Mouse (Mus musculus) kidney, postnatal 10 days (tissue): ENCODE data around the gene Sh3d19.
"Not testable (repeated sequence)": the region's sequence is repeated elsewhere in the genome, so short reads cannot be mapped to it uniquely, and the experiment has no call there.

Source experiments
- DNase-seq: peaks from one replicate; pipeline ENCODE4 v3.0.0; 2021; ENCODE audit warnings: mixed read lengths

The Sh3d19 gene

DNA sequence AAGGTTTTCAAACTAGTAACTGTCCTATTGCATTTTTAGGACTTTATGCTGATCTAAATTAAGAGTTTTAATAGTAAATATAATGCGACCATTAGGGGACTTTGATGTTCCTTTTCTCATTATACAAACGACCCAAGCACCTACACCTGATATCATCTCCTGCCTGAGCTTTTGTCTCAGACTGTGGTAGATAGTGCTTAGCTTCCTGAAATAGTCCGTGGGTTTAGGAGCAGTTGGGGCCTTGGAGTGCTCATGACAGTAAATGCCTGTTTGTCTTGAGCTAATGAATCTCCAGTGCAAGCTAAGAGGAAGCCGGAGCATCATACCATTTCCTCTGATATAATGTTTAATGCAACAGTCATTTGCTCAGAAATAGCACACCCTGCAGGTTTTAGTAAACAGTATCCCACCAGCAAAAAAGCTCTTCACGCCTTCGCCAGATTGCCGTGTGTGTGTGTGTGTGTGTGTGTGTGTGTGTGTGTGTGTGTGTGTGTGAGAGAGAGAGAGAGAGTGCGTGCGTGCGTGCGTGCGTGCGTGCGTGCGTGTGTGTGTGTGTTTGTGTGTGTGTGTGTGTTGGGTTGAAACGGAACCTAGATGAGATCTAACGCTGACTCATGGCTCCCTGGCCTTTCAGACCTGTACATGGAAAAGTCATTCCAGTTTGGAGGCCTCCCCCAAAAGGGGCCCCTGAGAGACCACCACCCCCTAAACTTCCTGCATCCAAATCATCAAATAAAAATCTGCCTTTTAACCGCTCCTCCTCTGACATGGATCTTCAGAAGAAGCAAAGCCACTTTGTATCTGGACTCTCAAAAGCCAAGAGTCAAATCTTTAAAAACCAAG is 132.8 kb downstream of the Sh3d19 start:
- DNase-seq: peak; percentile 8

- DNase-seq: not testable (repeated sequence)
These were observed 133.5 kb downstream of the Sh3d19 start for GRCm38 (mm10) chr3:86104433-86104832.

- DNase-seq: no peak
These were observed 134.0 kb downstream of the Sh3d19 start for GRCm38 (mm10) chr3:86104909-86105308.

DNA sequence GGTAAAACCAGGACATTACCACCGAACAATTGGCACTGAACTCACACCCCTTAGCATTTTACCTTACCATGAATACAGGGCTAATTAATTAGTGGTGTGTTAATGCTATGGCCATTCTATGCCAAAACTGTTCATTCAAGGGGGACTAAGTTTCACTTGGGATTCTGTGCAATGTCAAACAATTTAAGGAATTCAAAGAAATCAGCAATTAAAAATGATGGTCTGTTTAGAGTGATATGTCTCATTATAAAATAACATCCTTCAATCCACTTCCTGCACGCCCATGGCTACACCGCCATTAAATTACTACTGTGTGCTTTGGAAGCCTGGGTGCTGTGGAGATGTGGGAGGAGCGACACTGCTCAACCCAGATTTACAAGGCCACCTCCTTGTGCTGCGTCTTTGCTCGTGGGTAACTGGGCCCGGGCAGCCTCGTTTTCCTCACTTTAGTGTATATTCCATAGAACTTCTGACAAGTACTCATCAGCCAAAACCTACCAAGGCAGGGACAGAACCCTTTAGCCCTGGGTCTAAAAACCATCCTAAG is 135.2 kb downstream of the Sh3d19 start:
- DNase-seq: no peak

DNA sequence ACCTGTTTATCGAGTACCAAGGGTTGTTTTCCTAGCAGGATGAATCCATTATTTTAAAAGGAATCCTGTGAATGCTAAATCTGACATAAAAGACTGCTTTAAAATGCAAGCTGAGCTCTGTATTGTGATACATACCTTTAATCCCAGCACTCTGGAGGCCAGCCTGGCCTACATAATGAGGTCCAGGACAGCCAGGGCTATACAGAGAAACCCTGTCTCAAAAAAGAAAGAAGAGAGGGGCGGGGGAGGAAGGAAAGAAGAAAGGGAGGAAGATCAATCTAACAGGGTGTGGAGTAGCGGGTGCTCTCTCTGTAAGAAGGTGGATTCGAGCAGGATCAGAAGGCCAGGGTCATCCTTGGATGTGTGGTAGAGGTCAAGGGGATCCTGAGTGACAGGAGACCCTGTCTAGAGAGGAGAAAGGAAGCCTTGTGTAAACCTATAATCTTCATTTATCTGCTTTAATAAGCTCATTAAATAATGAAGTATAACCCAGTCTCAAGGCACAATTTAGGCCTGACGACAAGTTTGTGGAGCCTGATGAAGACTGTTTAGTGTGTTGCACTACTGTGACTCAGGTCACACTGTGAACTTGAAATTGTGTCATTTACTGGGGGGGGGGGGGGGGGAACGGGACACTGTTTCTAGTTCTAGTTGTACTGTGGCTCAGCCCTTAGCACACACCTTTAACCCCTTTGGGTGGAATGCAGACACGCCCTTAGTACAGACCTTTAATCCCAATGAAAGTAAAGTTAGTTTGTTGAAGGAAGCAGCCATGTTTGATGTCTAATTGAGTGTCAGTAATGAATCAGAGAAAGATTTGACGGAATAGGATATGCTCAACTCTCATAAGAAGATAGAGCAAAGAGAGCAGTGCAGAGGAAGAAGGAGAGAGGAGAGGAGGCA is 137.0 kb downstream of the Sh3d19 start:
- no peak for DNase-seq

- no peak for DNase-seq
These were observed 137.7 kb downstream of the Sh3d19 start for GRCm38 (mm10) chr3:86108576-86108975.

DNA sequence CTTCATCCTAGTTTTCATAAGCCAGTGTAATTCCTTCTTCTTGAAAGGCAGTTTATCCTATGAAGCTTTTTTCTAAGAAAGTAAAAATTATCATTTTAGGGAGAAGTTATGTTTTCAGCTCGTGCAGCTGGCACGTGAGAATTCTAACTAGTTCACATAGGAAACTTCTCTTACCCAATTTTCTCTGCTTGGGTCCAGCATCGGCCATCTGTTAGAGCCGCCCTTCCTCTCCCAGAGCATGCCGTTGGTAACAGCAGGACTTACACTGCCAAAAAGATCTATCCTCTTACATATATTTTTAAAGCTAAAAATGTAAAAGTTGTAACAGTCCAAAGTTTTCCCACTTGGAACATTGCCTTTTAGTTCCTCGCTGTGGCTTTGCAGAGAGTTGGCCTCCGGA is 138.2 kb downstream of the Sh3d19 start:
- no peak for DNase-seq

GRCm38 (mm10) chr3:86110077-86110476 is 139.2 kb downstream of the Sh3d19 start:
- DNase-seq: peak; percentile 62

DNA sequence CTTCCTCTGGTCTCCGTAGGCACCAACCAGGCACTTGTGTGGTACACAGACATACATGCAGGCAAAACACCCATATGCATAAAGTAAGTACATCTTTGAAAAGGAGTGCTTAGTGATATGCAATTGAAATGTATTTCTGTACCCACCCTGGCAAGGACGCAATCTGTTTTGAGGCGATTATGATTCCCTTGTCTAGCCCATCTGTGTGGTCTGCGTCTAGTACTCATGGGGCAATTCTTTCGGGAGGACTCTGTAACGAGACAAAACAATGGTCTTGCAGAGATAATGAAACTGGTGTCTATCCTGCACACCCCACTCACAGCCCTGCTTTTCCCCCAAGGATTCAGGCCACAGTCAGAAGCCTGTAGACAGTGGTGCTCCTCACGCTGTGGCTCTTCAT is 141.9 kb downstream of the Sh3d19 start:
- DNase-seq: no peak

GRCm38 (mm10) chr3:86114659-86115338 is 143.9 kb downstream of the Sh3d19 start:
- peak; percentile 53 for DNase-seq

- no peak for DNase-seq
These were observed 146.0 kb downstream of the Sh3d19 start for GRCm38 (mm10) chr3:86116951-86117350.

GRCm38 (mm10) chr3:86119237-86119932 is 148.5 kb downstream of the Sh3d19 start:
- no peak for DNase-seq

DNA sequence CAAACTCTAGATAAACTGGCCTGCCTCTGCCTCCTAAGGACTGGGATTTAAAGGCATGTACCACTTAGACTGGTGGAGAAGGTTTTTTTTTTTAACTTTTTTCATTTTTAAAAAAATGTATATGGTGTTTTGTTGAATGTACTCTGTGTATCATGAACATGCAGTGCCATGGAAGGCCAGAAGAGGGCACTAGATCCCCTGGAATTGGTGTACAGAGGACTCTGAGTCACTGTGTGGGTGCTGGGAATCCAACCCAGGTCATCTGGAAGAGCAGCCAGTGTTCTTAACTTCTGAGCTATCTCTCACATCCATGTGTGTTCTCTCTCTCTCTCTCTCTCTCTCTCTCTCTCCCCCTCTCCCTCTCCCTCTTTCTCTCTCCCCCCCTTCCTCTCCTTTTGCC is 151.2 kb downstream of the Sh3d19 start:
- no peak for DNase-seq

DNA sequence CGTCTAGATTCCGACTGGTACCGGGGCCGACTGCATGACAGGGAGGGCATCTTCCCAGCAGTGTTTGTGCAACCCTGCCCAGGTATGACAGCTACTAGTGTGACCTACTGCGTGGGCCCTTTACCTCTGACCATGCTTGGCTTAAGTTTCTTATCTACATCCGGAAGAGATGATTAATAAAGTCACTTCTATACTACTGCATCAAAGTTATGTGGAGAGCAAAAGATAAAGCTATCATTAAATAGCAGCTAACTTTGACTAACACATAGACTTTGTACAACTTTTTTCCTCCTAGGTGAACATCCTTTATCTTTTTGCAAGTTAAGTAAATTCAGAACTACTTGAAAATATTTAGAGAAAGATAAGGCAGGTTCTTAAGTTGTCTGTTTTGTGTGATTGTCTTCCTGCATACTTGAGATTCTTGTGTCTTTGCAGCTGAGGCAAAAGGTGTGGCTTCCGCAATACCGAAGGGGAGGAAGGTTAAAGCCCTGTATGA is 152.4 kb downstream of the Sh3d19 start:
- no peak for DNase-seq

GRCm38 (mm10) chr3:86129757-86130156 is 158.8 kb downstream of the Sh3d19 start:
- DNase-seq: peak; percentile 78

DNA sequence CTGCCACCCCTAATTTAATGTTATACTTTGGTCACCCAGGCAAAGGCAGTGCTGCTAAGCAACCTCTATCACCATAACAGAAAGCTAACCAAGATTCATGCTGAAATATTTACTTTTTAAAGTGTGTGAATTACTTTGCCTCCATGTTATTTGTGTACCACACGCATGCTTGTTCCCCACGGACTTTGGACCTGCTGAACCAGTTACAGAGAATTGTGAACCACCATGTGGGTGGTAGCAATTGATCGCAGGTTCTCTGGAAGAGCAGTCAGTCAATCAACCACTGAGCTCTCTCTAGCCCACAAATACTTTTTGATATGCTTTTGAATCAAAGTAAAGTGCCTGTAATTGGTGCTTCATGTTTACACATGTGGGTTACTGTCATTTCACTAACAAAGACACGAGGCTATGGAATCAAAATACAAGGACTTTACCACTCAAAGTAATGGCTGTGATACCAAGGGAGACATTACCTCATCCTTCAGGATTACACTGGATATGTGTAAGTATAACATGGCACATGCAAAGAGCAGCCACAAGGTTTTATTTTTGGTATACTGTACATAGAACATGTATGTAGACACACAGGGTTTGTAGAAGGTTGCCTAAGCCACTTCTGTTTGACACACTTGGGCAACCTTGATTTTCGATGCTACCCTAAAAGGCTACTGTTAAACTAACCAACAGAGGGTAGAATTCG is 164.2 kb downstream of the Sh3d19 start:
- no peak for DNase-seq

DNA sequence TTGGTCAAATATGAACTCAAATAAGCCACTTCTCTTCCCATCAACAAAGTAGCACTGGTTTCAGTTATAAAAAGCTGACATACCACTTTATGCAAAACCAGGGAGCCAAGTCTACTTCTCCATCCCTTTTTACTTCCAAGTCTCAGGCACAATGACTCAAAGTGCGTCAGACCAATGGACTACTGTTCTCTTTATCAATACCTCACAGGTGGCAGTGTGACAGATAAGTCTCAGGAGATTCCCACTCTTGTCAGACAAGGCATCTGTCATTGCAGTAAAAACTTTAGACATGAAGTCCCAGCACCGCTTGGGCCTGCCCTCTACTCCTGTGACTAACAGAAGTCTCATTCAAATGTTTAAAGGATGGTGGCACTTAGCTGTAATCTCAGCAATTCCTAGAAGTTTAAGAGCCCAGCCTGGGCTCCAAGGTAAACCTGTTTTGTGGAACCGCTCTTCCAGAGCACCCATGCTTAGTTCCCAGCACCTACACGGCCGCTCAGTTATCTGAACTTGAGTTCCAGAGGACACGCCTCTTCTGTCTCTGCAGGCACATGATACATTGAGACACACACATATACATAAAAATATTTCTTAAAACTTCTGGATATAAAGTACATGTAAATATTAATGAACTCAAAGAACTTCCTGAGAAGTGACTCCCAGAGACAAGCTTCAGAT is 165.1 kb downstream of the Sh3d19 start:
- DNase-seq: no peak

DNA sequence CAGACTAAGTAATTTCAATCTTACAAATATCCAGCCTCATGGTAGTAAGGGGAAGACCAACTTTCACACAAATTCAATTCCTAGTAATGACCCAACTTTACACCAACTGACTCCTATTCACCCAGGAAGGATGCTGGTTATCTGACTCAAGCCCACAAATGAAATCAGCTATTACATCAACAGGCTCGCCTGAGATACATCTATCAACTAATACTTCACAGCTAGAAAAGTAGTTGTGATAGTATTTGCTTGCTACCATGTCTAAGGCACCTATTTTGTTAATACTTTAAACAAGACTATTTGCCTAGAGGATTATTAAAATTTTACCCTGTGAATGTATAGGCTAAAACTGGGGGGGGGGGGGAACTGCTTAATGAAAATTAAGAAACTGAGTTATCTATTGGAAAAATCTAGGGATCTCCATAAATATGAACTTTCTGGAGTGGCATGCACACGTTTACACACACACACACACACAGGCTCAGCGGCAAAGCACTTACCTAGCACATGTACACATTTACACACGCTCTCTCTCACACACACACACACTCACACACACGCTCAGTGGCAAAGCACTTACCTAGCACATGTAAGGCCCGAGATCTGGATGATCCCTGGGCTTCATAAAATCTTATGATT is 166.1 kb downstream of the Sh3d19 start:
- DNase-seq: no peak

DNA sequence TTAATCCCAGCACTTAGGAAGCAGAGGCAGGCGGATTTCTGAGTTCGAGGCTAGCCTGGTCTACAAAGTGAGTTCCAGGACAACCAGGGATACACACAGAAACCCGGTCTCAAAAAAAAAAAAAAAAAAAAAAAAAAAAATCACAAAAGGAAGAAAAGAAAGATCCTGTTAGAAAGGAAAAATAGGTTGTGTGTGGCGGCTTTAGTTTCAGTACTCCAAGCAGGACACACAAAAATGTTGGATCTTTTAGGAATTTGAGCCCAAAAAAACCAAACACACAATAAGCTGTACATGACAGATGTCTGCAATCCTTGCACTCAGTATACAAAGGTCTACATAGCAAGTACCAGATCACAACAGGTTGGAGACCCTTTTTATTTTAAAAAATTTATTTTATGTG is 168.8 kb downstream of the Sh3d19 start:
- no peak for DNase-seq

GRCm38 (mm10) chr3:86141366-86141765 is 170.5 kb downstream of the Sh3d19 start:
- DNase-seq: peak; percentile 23
